Mouse (Mus musculus) ES-E14 (cell line): Measurements from ENCODE around the gene Kcnk2.

ENCODE experiments used
- CHD2 ChIP-seq: IDR thresholded peaks from 2 replicates; pipeline ENCODE4 v1.6.1; 2014; ENCODE audit warnings: mild to moderate bottlenecking, low read depth, low read length, inconsistent platforms
- HCFC1 ChIP-seq: IDR thresholded peaks from 2 replicates; pipeline ENCODE4 v1.6.1; 2012; ENCODE audit warnings: low read length, inconsistent platforms, borderline replicate concordance; ENCODE audit not compliant: insufficient read depth
- MAFK ChIP-seq: IDR thresholded peaks from 2 replicates; pipeline ENCODE4 v1.6.1; 2014; ENCODE audit warnings: mild to moderate bottlenecking, low read depth, low read length, inconsistent platforms; ENCODE audit not compliant: insufficient read depth

DNA sequence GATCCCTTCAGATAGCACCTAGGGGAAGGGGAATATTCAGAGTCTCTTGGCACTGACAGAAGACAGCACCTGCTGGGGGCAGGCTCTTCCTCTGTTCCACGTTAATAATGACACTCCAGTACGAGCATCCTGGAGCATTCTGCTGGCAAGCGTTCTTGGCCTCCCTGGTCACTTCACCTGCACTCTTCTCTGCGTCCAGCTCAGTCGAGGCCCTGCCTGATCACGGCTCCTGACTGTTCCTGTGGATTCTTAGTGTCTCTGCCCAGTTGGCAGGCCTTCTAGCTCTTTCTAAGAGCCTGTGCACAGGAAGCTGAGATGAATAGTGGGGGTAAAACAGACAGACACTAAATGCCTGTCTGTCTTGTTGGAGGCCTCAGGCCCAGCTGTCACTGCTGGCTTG lies 39.5 kb downstream of the Kcnk2 start:
- TF ChIP-seq CHD2 (no peak), MAFK (no peak), HCFC1 (no peak)
